Mouse (Mus musculus) heart, embryonic 14.5 days (tissue): Measurements from ENCODE around the gene Prap1. TPM values are rescaled to one million over a fixed set of nuclear protein-coding genes. Genes with fewer than 3 reads are reported as not detected.

ENCODE experiments used
- ATAC-seq: fragments of 200-750 bp; cut with Nextera tagmentation; 2 replicates; pipeline ENCODE4 v1.8.0; 2017; ENCODE audit warnings: low read depth, moderate TSS enrichment; ENCODE audit not compliant: insufficient number of reproducible peaks, insufficient read depth, low FRiP score
- H3K27ac ChIP-seq, 2 experiments: fragments of 200-500 bp in 1 of 2; fragments of 300-500 bp in 1 of 2; sonication (generic) in 1 of 2; replicated peaks in 1 of 2; 2 replicates each; pipeline ENCODE4 v1.5.1; 2012 to 2014; ENCODE audit warnings: low read depth in 2 of 2, low read length in 2 of 2, control low read depth in 1 of 2, mild to moderate bottlenecking in 1 of 2, mixed read lengths in 1 of 2; ENCODE audit not compliant: control insufficient read depth in 1 of 2, insufficient read depth in 1 of 2
- H3K27me3 ChIP-seq: fragments of 300-500 bp; sonication (generic); 2 replicates; pipeline ENCODE4 v1.6.1; 2014; ENCODE audit warnings: mild to moderate bottlenecking, low read length, control low read depth; ENCODE audit not compliant: control insufficient read depth, insufficient read depth
- H3K36me3 ChIP-seq: fragments of 300-500 bp; sonication (generic); 2 replicates; pipeline ENCODE4 v1.6.1; 2014; ENCODE audit warnings: mild to moderate bottlenecking, control low read depth, low read length, mixed read lengths; ENCODE audit not compliant: control insufficient read depth, insufficient read depth
- H3K4me1 ChIP-seq, 2 experiments: fragments of 200-500 bp in 1 of 2; fragments of 300-500 bp in 1 of 2; sonication (generic) in 1 of 2; 2 replicates each; pipeline ENCODE4 v1.6.1; 2012 to 2014; ENCODE audit warnings: low read length in 2 of 2, control low read depth in 1 of 2, mixed read lengths in 1 of 2; ENCODE audit not compliant: control insufficient read depth in 2 of 2, insufficient read depth in 2 of 2
- H3K4me2 ChIP-seq: fragments of 300-500 bp; sonication (generic); 2 replicates; pipeline ENCODE4 v1.6.1; 2014; ENCODE audit warnings: mild to moderate bottlenecking, low read length
- H3K4me3 ChIP-seq, 2 experiments: fragments of 200-500 bp in 1 of 2; fragments of 300-500 bp in 1 of 2; sonication (generic) in 1 of 2; 2 replicates each; pipeline ENCODE4 v1.5.1; 2012 to 2014; ENCODE audit warnings: low read length in 2 of 2, mild to moderate bottlenecking in 2 of 2, control low read depth in 1 of 2, low read depth in 1 of 2, moderate library complexity in 1 of 2; ENCODE audit not compliant: control insufficient read depth in 1 of 2, insufficient read depth in 1 of 2
- H3K9ac ChIP-seq: fragments of 300-500 bp; sonication (generic); 2 replicates; pipeline ENCODE4 v1.6.1; 2014; ENCODE audit warnings: mild to moderate bottlenecking, low read length
- H3K9me3 ChIP-seq: fragments of 300-500 bp; sonication (generic); 2 replicates; pipeline ENCODE4 v1.6.1; 2016; ENCODE audit warnings: low read length, control low read depth; ENCODE audit not compliant: control insufficient read depth
- WGBS: fragments of 180-500 bp; shearing (Covaris S2); extraction: QIAGEN DNeasy Blood & Tissue Kit; methylation state at CpG from one replicate; pipeline ENCODE4 v1.1.7; 2014; 5-methylcytosine and 5-hydroxymethylcytosine counted together
- polyA plus RNA-seq: library from polyadenylated mRNA; unstranded; fragments of >200 nt; fragmentation: Nextera tagmentation; extraction: Ambion mirVana; gene quantifications from 2 replicates; pipeline ENCODE4 v1.2.1, GENCODE M21; 2014

Prap1 gene
- polyA plus RNA-seq, 1 experiment from 2014 or later = not detected

DNA sequence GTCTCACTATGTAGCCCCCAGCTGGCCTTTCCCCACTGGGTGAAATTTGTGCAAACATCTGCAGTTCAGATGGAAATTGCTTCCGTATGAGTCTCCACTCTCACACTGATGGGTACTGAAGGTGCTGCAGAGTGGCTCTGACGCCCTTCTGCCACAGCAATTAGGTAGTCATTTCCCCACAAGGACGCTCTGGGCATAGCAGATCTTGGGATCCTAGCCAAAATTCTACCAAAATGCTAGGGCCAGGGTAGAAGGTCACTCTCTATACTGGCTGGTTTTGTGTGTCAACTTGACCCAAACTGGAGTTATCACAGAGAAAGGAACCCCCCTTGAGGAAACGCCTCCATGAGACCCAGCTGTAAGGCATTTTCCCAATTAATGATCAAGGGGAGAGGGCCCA is 10.8 kb downstream of the Prap1 start:
- Histone ChIP-seq H3K9ac (no peak overlapping the region), H3K27ac (no peak overlapping the region), H3K4me3 (no peak overlapping the region), H3K4me1 (peaks cover 5 to 11% of the 10 kb centered on the region in 2 experiments), H3K36me3 (peaks cover 59% of the 10 kb centered on the region), H3K9me3 (no peaks in the 10 kb centered on the region), H3K27me3 (no peaks in the 10 kb centered on the region), H3K4me2 (no peak overlapping the region)
- ATAC-seq = no peak
- WGBS = 81% methylated on average over 4 of the region's 4 CpGs

DNA sequence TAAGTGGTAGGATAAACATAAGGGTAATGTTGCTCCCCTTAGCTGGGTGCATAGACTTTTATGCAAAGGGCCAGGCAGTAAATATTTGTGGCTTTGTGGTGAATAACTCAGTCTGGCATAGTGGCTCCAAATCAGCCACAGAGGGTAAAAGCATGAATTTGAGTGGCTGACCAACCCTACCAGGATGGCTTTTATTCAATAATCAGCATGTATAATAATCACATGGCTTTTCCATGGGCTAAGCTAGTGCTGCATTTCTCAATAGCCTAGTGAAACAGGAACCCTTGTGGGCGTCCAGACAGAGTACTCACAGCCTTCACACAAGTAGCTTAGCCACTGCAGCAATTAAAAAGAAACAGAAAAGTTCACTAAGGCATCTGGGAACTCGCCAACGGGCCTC is 18.7 kb downstream of the Prap1 start:
- peaks cover 0 to 5% of the 10 kb centered on the region in 2 experiments; a peak in 1 of 4 replicates for H3K4me1 ChIP-seq
- no peak overlapping the region for H3K4me2 ChIP-seq
- no peaks in the 10 kb centered on the region for H3K9me3 ChIP-seq
- no peak overlapping the region for H3K27ac ChIP-seq
- H3K27me3 ChIP-seq = no peaks in the 10 kb centered on the region
- peaks cover 59% of the 10 kb centered on the region for H3K36me3 ChIP-seq
- 53% methylated on average over 3 of the region's 3 CpGs for WGBS
- H3K4me3 ChIP-seq = no peak overlapping the region
- ATAC-seq = no peak
- no peak overlapping the region for H3K9ac ChIP-seq

DNA sequence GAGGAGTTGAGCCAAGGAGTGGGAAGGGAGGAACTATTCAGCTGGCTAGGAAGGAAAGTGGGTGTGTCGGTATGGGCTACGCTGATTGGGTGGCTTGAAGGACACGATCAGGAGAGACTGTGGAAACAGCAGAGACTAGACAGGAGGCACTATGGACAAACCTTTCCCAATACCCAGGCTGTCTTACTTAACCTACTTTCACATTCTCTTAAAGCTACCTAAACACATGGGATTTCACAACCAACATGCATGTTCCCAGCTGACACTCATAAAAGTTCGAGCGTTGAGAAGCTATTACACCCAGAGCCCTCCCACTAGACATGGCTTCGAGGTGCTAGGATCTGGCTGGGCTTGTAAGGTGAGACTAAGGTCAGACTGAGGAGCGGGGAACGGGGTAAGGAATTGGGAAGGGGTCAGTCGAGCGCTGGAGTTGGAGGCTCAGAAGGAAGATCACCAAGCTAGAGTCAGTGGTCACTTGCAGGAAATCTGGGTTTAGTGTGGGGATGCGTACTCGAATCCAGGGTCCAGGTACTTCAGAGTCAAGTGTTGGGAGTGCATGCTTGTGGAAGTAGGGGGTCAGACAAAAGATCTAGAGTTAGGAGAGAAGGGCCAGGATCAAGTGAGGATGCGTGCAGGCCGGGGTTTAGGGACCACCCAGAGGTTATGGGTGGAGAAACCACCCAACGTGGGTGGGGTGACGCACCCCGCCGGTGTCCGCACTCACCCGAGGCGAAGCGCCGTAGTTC is 22.6 kb downstream of the Prap1 start, which contains the start of gene Paox:
TSS of gene Paox (plus strand) at position 217 of the 746 bp plus-strand sequence.
- WGBS = under 1% methylated on average over 23 of the region's 23 CpGs
- Histone ChIP-seq H3K4me1 (peaks cover 2 to 5% of the 10 kb centered on the region in 2 experiments; a peak in 2 of 4 replicates), H3K9ac (peak within 1 kb of the TSS; percentile 94), H3K27ac (peak within 1 kb of the TSS; percentile 90 to 91), H3K36me3 (peaks cover 21% of the 10 kb centered on the region), H3K27me3 (no peaks in the 10 kb centered on the region), H3K4me2 (peak within 1 kb of the TSS; percentile 96), H3K9me3 (no peaks in the 10 kb centered on the region), H3K4me3 (peak within 1 kb of the TSS; percentile 87 to 92)
- ATAC-seq = peak; percentile 79

DNA sequence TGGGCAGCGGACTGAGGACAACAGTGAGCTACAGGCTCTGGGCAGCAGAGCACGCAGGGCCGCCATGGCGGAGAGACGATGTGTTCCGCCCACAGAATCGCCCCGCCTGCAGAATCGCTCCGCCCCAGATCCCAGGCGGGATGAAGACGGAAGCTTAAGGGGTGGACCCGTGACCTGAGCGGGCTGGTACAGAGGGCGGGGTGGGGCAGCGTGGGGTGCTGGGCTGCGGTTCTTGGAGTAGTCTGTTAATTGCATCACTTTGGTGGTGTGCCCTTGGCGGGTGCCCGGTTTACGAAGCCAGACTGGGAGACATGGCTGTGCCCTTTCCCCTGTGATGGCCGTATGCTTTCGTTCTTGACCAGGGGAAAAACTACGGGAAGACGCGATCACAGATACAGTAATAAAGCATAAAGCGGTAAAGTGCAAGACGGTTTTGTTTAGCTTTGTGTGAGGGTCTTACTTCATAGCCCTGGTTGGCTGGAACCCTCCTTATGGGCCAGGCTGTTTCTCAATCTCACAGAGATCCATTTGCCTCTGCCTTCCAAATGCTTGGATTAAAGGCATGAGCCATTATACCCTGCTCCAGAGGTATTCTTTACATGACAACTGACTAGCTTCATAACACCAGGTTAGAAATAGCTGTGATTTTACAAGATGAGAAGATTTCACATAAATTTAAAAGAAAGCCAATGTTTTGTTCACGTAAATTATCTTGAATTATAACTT is 23.3 kb downstream of the Prap1 start, which contains the start of gene Echs1:
TSS of gene Echs1 (minus strand) at position 148 of the 726 bp plus-strand sequence.
- H3K9ac ChIP-seq = peak within 1 kb of the TSS; percentile 94
- H3K27ac ChIP-seq = peak within 1 kb of the TSS; percentile 90 to 91
- 4% methylated on average over 28 of the region's 28 CpGs for WGBS
- peaks cover 14% of the 10 kb centered on the region for H3K36me3 ChIP-seq
- peak within 1 kb of the TSS; percentile 87 to 92 for H3K4me3 ChIP-seq
- H3K27me3 ChIP-seq = no peaks in the 10 kb centered on the region
- H3K4me2 ChIP-seq = peak within 1 kb of the TSS; percentile 96
- H3K9me3 ChIP-seq = no peaks in the 10 kb centered on the region
- peaks cover 2 to 5% of the 10 kb centered on the region in 2 experiments; a peak in 2 of 4 replicates for H3K4me1 ChIP-seq
- ATAC-seq = peak; percentile 96

DNA sequence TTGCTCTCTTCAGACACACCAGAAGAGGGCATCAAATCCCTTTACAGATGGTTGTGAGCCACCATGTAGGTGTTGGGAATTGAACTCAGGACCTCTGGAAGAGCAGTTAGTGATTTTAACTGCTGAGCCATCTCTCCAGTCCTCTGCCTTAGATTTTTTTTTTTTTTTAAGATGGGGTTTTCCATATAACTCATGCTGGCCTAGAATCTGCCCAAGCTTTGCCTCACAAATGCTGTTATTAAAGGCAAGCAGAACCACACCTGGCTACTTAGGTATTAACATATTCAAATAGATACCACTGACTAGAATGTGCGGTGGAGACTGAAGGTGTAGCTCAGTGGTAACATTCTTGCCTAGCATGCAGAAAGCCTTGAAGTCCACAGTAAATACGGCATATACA is 27.3 kb downstream of the Prap1 start:
- Histone ChIP-seq H3K4me2 (no peak overlapping the region), H3K9ac (no peak overlapping the region), H3K9me3 (no peaks in the 10 kb centered on the region), H3K36me3 (no peaks in the 10 kb centered on the region), H3K27me3 (no peaks in the 10 kb centered on the region), H3K27ac (no peak overlapping the region), H3K4me1 (peaks cover 2 to 3% of the 10 kb centered on the region in 2 experiments; a peak in 2 of 4 replicates), H3K4me3 (no peak overlapping the region)
- 85% methylated on average over 2 of the region's 2 CpGs for WGBS
- ATAC-seq = no peak

DNA sequence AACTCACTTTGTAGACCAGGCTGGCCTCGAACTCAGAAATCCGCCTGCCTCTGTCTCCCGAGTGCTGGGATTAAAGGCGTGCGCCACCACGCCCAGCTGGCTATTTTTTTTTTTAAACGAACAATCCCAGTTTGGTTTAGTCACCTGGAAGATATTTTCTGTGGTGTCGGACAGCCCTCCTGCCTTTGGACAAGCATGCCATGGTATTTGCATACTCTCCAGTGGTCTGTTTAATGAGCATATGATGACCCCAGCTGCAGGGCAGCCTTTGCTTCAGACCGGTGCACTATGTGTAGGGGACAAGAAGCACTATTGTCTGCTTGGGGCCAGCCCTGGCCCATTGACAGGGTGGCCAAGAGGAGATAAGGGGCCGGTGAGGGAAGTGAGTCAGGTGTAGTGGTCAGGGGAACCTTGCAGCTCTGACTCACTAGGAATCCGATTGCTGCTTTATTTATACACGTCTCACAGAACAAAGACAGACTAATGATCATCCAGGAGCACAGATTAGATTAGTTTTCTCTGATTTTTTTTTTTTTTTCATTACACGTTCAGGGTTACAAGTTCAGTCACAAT is 28.2 kb downstream of the Prap1 start:
- Histone ChIP-seq H3K36me3 (no peaks in the 10 kb centered on the region), H3K4me1 (peaks cover 0 to 2% of the 10 kb centered on the region in 2 experiments; a peak in 1 of 4 replicates), H3K27ac (no peak overlapping the region), H3K4me2 (no peak overlapping the region), H3K9ac (no peak overlapping the region), H3K27me3 (no peaks in the 10 kb centered on the region), H3K9me3 (no peaks in the 10 kb centered on the region), H3K4me3 (no peak overlapping the region)
- no peak for ATAC-seq
- WGBS = 65% methylated on average over 12 of the region's 13 CpGs

DNA sequence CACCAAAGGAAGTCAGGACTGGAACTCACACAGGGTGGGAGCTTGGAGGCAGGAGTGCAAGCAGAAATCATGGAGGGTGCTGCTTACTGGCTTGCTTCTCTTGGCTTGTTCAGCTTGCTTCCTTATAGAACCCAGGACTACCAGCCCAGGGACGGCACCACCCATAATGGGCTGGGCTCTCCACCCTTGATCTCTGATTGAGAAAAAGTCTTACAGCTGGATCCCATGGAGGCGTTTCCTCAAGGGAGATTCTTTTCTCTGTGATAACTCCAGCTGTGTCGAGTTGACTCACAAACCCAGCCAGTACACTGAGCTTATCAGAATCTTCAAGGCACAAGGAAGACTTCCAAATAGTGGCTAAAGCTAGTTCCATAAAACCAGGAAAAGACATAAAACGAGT is 29.6 kb downstream of the Prap1 start:
- ATAC-seq = no peak
- no peaks in the 10 kb centered on the region for H3K27me3 ChIP-seq
- H3K4me1 ChIP-seq = peaks cover 0 to 3% of the 10 kb centered on the region in 2 experiments; a peak in 1 of 4 replicates
- no peak overlapping the region for H3K4me2 ChIP-seq
- 25% methylated on average over 4 of the region's 4 CpGs for WGBS
- no peak overlapping the region for H3K27ac ChIP-seq
- H3K36me3 ChIP-seq = no peaks in the 10 kb centered on the region
- no peak overlapping the region for H3K9ac ChIP-seq
- H3K9me3 ChIP-seq = no peaks in the 10 kb centered on the region
- no peak overlapping the region for H3K4me3 ChIP-seq
